11 mouse cellular contexts compared by ENCODE assay signal in the genomic region with DNA sequence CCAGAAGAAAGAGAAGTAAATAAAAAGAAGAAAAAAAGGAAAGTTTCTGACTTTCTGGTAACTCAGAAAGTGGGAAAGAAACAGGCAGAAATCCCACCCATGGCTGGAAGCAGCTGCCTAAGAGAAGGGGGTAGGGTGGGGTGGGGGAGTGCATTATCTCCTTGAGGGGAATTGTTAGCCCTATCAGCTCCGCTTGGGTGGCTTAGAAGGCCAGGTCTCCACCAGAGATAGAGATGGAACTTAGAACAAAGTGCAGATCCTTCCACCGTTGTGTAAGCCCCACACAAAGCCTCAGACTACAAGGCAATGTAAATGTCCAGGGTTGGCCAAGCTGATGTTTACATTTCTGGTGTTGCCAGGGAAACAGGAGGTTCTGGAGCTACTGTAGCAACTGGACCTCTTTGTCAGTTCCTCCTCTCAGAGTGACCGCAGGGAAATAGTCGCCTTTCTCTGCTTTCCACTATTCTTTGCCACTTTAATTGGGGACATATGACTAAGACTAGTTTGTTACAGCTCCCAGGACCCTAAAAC. TPM values are rescaled to one million over a fixed set of nuclear protein-coding genes. Genes with fewer than 3 reads are reported as not detected.
A peak's percentile ranks its signal among the peaks of the same experiment; 100 is the strongest.
DNase-seq lines count a peak whose midpoint lies in the region; ATAC-seq and TF ChIP-seq lines count a peak whose summit lies in the region.
"Had no signal": no experiment of that assay in that cellular context is flagged by ENCODE, and none has a peak within 500 bp of the region (broad histone marks: within the 10 kb centered on the region; RNA-seq: fewer than 3 reads in every experiment).

No protein-coding gene starts in this region.

- peaks cover 11% of the 10 kb centered on the region for H3K4me1 ChIP-seq in kidney, embryonic 15.5 days
- 0 out of 2 replicates have a peak, but pooled peaks cover 10% of the 10 kb centered on the region for H3K4me1 ChIP-seq in embryonic facial prominence, embryonic 15.5 days
- no peaks in the 10 kb centered on the region for H3K4me1 ChIP-seq in forebrain, embryonic 13.5 days

- H3K9ac ChIP-seq in kidney, embryonic 15.5 days = no peak overlapping the region
- H3K9ac ChIP-seq in embryonic facial prominence, embryonic 15.5 days = no peak overlapping the region
- H3K9ac ChIP-seq in forebrain, embryonic 13.5 days = no peak overlapping the region

- H3K9me3 ChIP-seq in kidney, embryonic 15.5 days (replicated peaks) = no peaks in the 10 kb centered on the region
- no peaks in the 10 kb centered on the region for H3K9me3 ChIP-seq in embryonic facial prominence, embryonic 15.5 days (replicated peaks)
- no peaks in the 10 kb centered on the region for H3K9me3 ChIP-seq in forebrain, embryonic 13.5 days (replicated peaks)

- no peak overlapping the region for H3ac ChIP-seq in C2C12 (ENCODE audit: control insufficient read depth, insufficient read length, low read depth)

- no peaks in the 10 kb centered on the region for H3K36me3 ChIP-seq in kidney, embryonic 15.5 days
- H3K36me3 ChIP-seq in C2C12 (ENCODE audit: control insufficient read depth, insufficient read depth) = no peaks in the 10 kb centered on the region
- H3K36me3 ChIP-seq in embryonic facial prominence, embryonic 15.5 days = no peaks in the 10 kb centered on the region
- H3K36me3 ChIP-seq in forebrain, embryonic 13.5 days (ENCODE audit: poor library complexity, severe bottlenecking) = no peaks in the 10 kb centered on the region

- WGBS in kidney, embryonic 15.5 days = 66% methylated on average over 4 of the region's 4 CpGs
- 61% methylated on average over 4 of the region's 4 CpGs for WGBS in embryonic facial prominence, embryonic 15.5 days
- WGBS in forebrain, embryonic 13.5 days = 52% methylated on average over 4 of the region's 4 CpGs

- H3K79me3 ChIP-seq in C2C12 (ENCODE audit: low read depth) = no peaks in the 10 kb centered on the region

- H3K27me3 ChIP-seq in kidney, embryonic 15.5 days = no peaks in the 10 kb centered on the region
- H3K27me3 ChIP-seq in C2C12 (ENCODE audit: control insufficient read depth, insufficient read depth, insufficient read length) = no peaks in the 10 kb centered on the region
- H3K27me3 ChIP-seq in embryonic facial prominence, embryonic 15.5 days = no peaks in the 10 kb centered on the region
- H3K27me3 ChIP-seq in forebrain, embryonic 13.5 days = no peaks in the 10 kb centered on the region

- H3K4me3 ChIP-seq in kidney, embryonic 15.5 days (replicated peaks) = no peak overlapping the region
- H3K4me3 ChIP-seq in C2C12 (ENCODE audit: insufficient read depth, poor library complexity, severe bottlenecking) = no peak overlapping the region
- H3K4me3 ChIP-seq in embryonic facial prominence, embryonic 15.5 days (replicated peaks) = no peak overlapping the region
- no peak overlapping the region for H3K4me3 ChIP-seq in forebrain, embryonic 13.5 days
- H3K4me3 ChIP-seq: erythroblast, embryonic 14.5 days had no signal

- no peaks in the 10 kb centered on the region for H3K79me2 ChIP-seq in C2C12 (ENCODE audit: control insufficient read depth, insufficient read depth)

- ATAC-seq in kidney, embryonic 15.5 days (replicated peaks; ENCODE audit: low FRiP score) = no peak
- no peak for ATAC-seq in embryonic facial prominence, embryonic 15.5 days (ENCODE audit: insufficient number of reproducible peaks, low FRiP score, low TSS enrichment, low read depth)
- ATAC-seq in forebrain, embryonic 13.5 days = no peak

- no peak for TF ChIP-seq CTCF in C2C12 (IDR thresholded peaks at IDR 0.05; ENCODE audit: control insufficient read depth, insufficient read depth, insufficient read length)

- no peak for DNase-seq in kidney, postnatal 4 days
- DNase-seq in lung, postnatal 10 days = peak; percentile 52
- no peak for DNase-seq in spleen, postnatal 14 days (ENCODE audit: low spot score in 2 of 2)
- no peak for DNase-seq in cerebellum, adult 9-11 months
- DNase-seq: adrenal gland, postnatal 14 days; kidney, postnatal 10 days had no signal

- no peak overlapping the region for H3K4me2 ChIP-seq in kidney, embryonic 15.5 days
- H3K4me2 ChIP-seq in embryonic facial prominence, embryonic 15.5 days (replicated peaks) = no peak overlapping the region
- H3K4me2 ChIP-seq in forebrain, embryonic 13.5 days = no peak overlapping the region

- peak overlapping the region; percentile 20; the same call in 1 of the 2 replicates for H3K27ac ChIP-seq in kidney, embryonic 15.5 days
- H3K27ac ChIP-seq in embryonic facial prominence, embryonic 15.5 days (replicated peaks) = peak overlapping the region; percentile 63
- H3K27ac ChIP-seq in forebrain, embryonic 13.5 days = no peak overlapping the region

TF ChIP-seq in C2C12, 6 proteins besides CTCF, POLR2A, EP300 and RAD21:
- no peak for TF ChIP-seq MYOG (IDR thresholded peaks at IDR 0.05; ENCODE audit: control insufficient read depth, extremely low read depth, insufficient read length)
- TF ChIP-seq FOSL1 (IDR thresholded peaks at IDR 0.05; ENCODE audit: insufficient read depth, low read length, poor library complexity, severe bottlenecking) = no peak
- TF ChIP-seq USF1 (IDR thresholded peaks at IDR 0.05; ENCODE audit: low read depth) = no peak
- no peak for TF ChIP-seq MYOD1 (IDR thresholded peaks at IDR 0.05; ENCODE audit: control insufficient read depth, insufficient read length, low read depth)
- peak; percentile 32 for TF ChIP-seq CEBPB (IDR thresholded peaks at IDR 0.05; ENCODE audit: low read depth)

RNA-seq across cellular contexts. Expression of a gene that starts 9.5 kb away (rescaled TPM):
- polyA plus RNA-seq in kidney, embryonic 15.5 days (2015; fragmentation: Nextera tagmentation; extraction: Ambion mirVana) = 150 and 166 TPM in 2 replicates
- polyA plus RNA-seq in C2C12 (2012; fragmentation: generic; extraction: Trizol) = 402 TPM
- 163 and 185 TPM in 2 replicates for polyA plus RNA-seq in embryonic facial prominence, embryonic 15.5 days (2015; fragmentation: Nextera tagmentation; extraction: Ambion mirVana)
- 99.0 and 107 TPM in 2 replicates for polyA plus RNA-seq in forebrain, embryonic 13.5 days (2015; fragmentation: Nextera tagmentation; extraction: Ambion mirVana)

RNA-seq across cellular contexts. Expression of a gene that starts 32.7 kb away (rescaled TPM):
- polyA plus RNA-seq in kidney, embryonic 15.5 days (2015; fragmentation: Nextera tagmentation; extraction: Ambion mirVana) = 144 and 148 TPM in 2 replicates
- 108 TPM for polyA plus RNA-seq in C2C12 (2012; fragmentation: generic; extraction: Trizol)
- polyA plus RNA-seq in embryonic facial prominence, embryonic 15.5 days (2015; fragmentation: Nextera tagmentation; extraction: Ambion mirVana) = 142 and 147 TPM in 2 replicates
- 155 and 168 TPM in 2 replicates for polyA plus RNA-seq in forebrain, embryonic 13.5 days (2015; fragmentation: Nextera tagmentation; extraction: Ambion mirVana)

RNA-seq across cellular contexts. Expression of a gene that starts 59.3 kb away (rescaled TPM):
- 61.4 and 74.3 TPM in 2 replicates for polyA plus RNA-seq in kidney, embryonic 15.5 days (2015; fragmentation: Nextera tagmentation; extraction: Ambion mirVana)
- polyA plus RNA-seq in C2C12 (2012; fragmentation: generic; extraction: Trizol) = 171 TPM
- 69.5 and 76.2 TPM in 2 replicates for polyA plus RNA-seq in embryonic facial prominence, embryonic 15.5 days (2015; fragmentation: Nextera tagmentation; extraction: Ambion mirVana)
- polyA plus RNA-seq in forebrain, embryonic 13.5 days (2015; fragmentation: Nextera tagmentation; extraction: Ambion mirVana) = 64.2 and 77.1 TPM in 2 replicates
